Mouse (Mus musculus): ENCODE measurements around the gene Zfand3. TPM values are rescaled to one million over a fixed set of nuclear protein-coding genes. Genes with fewer than 3 reads are reported as not detected.
A peak's percentile ranks its signal among the peaks of the same experiment; 100 is the strongest.

Zfand3 gene
- polyA plus RNA-seq, 1 experiment = 111 TPM

- Histone ChIP-seq H3K4me1 (ENCODE audit: control insufficient read depth, insufficient read depth, low read length) (peaks cover 30% of the 10 kb centered on the region), H3K27me3 (replicated peaks; ENCODE audit: control insufficient read depth, insufficient read depth, low read length) (no peaks in the 10 kb centered on the region), H3K4me3 (ENCODE audit: insufficient read depth, low read depth, low read length) (0 out of 2 replicates have a peak overlapping the region, but pooled peaks have one; percentile 4), H3K36me3 (ENCODE audit: control insufficient read depth, insufficient read depth, low read length) (no peaks in the 10 kb centered on the region), H3K27ac (ENCODE audit: insufficient read depth, low read depth, low read length) (peak overlapping the region; percentile 82)
- DNase-seq = peak; percentile 83
- WGBS = 34% methylated on average over 6 of the region's 6 CpGs
- TF ChIP-seq CTCF (conservative IDR thresholded peaks at IDR 0.05; ENCODE audit: insufficient read depth, insufficient read length, low read depth, low read length) (no peak), POLR2A (IDR thresholded peaks at IDR 0.05; ENCODE audit: low read depth, low read length) (no peak)
Measured at GRCm38 (mm10) chr17:30007883-30008282, 3.4 kb downstream of the Zfand3 start.

GRCm38 (mm10) chr17:30008392-30008791, 3.9 kb downstream of the Zfand3 start:
- DNase-seq = no peak
- H3K4me1 ChIP-seq (ENCODE audit: control insufficient read depth, insufficient read depth, low read length) = peaks cover 28% of the 10 kb centered on the region
- no peak overlapping the region for H3K4me3 ChIP-seq (ENCODE audit: insufficient read depth, low read depth, low read length)
- no peaks in the 10 kb centered on the region for H3K27me3 ChIP-seq (replicated peaks; ENCODE audit: control insufficient read depth, insufficient read depth, low read length)
- no peaks in the 10 kb centered on the region for H3K36me3 ChIP-seq (ENCODE audit: control insufficient read depth, insufficient read depth, low read length)
- TF ChIP-seq CTCF (conservative IDR thresholded peaks at IDR 0.05; ENCODE audit: insufficient read depth, insufficient read length, low read depth, low read length) = no peak
- H3K27ac ChIP-seq (ENCODE audit: insufficient read depth, low read depth, low read length) = 0 out of 2 replicates have a peak overlapping the region, but pooled peaks have one; percentile 67

GRCm38 (mm10) chr17:30014660-30015059, 10.1 kb downstream of the Zfand3 start:
- peaks cover 22% of the 10 kb centered on the region for H3K4me1 ChIP-seq (ENCODE audit: control insufficient read depth, insufficient read depth, low read length)
- no peak overlapping the region for H3K4me3 ChIP-seq (ENCODE audit: insufficient read depth, low read depth, low read length)
- H3K36me3 ChIP-seq (ENCODE audit: control insufficient read depth, insufficient read depth, low read length) = no peaks in the 10 kb centered on the region
- 95% methylated on average over 4 of the region's 4 CpGs for WGBS
- H3K27ac ChIP-seq (ENCODE audit: insufficient read depth, low read depth, low read length) = no peak overlapping the region
- H3K27me3 ChIP-seq (replicated peaks; ENCODE audit: control insufficient read depth, insufficient read depth, low read length) = no peaks in the 10 kb centered on the region
- no peak for DNase-seq
- TF ChIP-seq POLR2A (IDR thresholded peaks at IDR 0.05; ENCODE audit: low read depth, low read length) (no peak), CTCF (conservative IDR thresholded peaks at IDR 0.05; ENCODE audit: insufficient read depth, insufficient read length, low read depth, low read length) (0 out of 2 replicates have a peak, but pooled peaks have one; percentile 11)

- WGBS = 40% methylated on average over 12 of the region's 12 CpGs
- TF ChIP-seq POLR2A (IDR thresholded peaks at IDR 0.05; ENCODE audit: low read depth, low read length) = no peak
- H3K4me1 ChIP-seq (ENCODE audit: control insufficient read depth, insufficient read depth, low read length) = peaks cover 31% of the 10 kb centered on the region
- no peaks in the 10 kb centered on the region for H3K27me3 ChIP-seq (replicated peaks; ENCODE audit: control insufficient read depth, insufficient read depth, low read length)
- H3K36me3 ChIP-seq (ENCODE audit: control insufficient read depth, insufficient read depth, low read length) = no peaks in the 10 kb centered on the region
- peak overlapping the region; percentile 77; the same call in 1 of the 2 replicates for H3K27ac ChIP-seq (ENCODE audit: insufficient read depth, low read depth, low read length)
- no peak overlapping the region for H3K4me3 ChIP-seq (ENCODE audit: insufficient read depth, low read depth, low read length)
- DNase-seq = no peak
Measured at GRCm38 (mm10) chr17:30018927-30019610, 14.5 kb downstream of the Zfand3 start.

- Histone ChIP-seq H3K27me3 (replicated peaks; ENCODE audit: control insufficient read depth, insufficient read depth, low read length) (no peaks in the 10 kb centered on the region), H3K4me3 (ENCODE audit: insufficient read depth, low read depth, low read length) (no peak overlapping the region), H3K4me1 (ENCODE audit: control insufficient read depth, insufficient read depth, low read length) (peaks cover 31% of the 10 kb centered on the region), H3K27ac (ENCODE audit: insufficient read depth, low read depth, low read length) (no peak overlapping the region), H3K36me3 (ENCODE audit: control insufficient read depth, insufficient read depth, low read length) (no peaks in the 10 kb centered on the region)
- TF ChIP-seq POLR2A (IDR thresholded peaks at IDR 0.05; ENCODE audit: low read depth, low read length) = no peak
- no peak for TF ChIP-seq CTCF (conservative IDR thresholded peaks at IDR 0.05; ENCODE audit: insufficient read depth, insufficient read length, low read depth, low read length)
- no peak for DNase-seq
- 74% methylated on average over 6 of the region's 6 CpGs for WGBS
Measured at GRCm38 (mm10) chr17:30019942-30020341, 15.4 kb downstream of the Zfand3 start.

- Histone ChIP-seq H3K36me3 (ENCODE audit: control insufficient read depth, insufficient read depth, low read length) (no peaks in the 10 kb centered on the region), H3K27ac (ENCODE audit: insufficient read depth, low read depth, low read length) (no peak overlapping the region), H3K4me1 (ENCODE audit: control insufficient read depth, insufficient read depth, low read length) (peaks cover 48% of the 10 kb centered on the region), H3K4me3 (ENCODE audit: insufficient read depth, low read depth, low read length) (no peak overlapping the region), H3K27me3 (replicated peaks; ENCODE audit: control insufficient read depth, insufficient read depth, low read length) (no peaks in the 10 kb centered on the region)
- 49% methylated on average over 5 of the region's 5 CpGs for WGBS
- TF ChIP-seq CTCF (conservative IDR thresholded peaks at IDR 0.05; ENCODE audit: insufficient read depth, insufficient read length, low read depth, low read length) (peak; percentile 79), POLR2A (IDR thresholded peaks at IDR 0.05; ENCODE audit: low read depth, low read length) (no peak)
- peak; percentile 82 for DNase-seq
Measured at GRCm38 (mm10) chr17:30024651-30025050, 20.1 kb downstream of the Zfand3 start.

GRCm38 (mm10) chr17:30026617-30027016, 22.1 kb downstream of the Zfand3 start:
- Histone ChIP-seq H3K4me3 (ENCODE audit: insufficient read depth, low read depth, low read length) (no peak overlapping the region), H3K27ac (ENCODE audit: insufficient read depth, low read depth, low read length) (no peak overlapping the region), H3K27me3 (replicated peaks; ENCODE audit: control insufficient read depth, insufficient read depth, low read length) (no peaks in the 10 kb centered on the region), H3K4me1 (ENCODE audit: control insufficient read depth, insufficient read depth, low read length) (peaks cover 42% of the 10 kb centered on the region), H3K36me3 (ENCODE audit: control insufficient read depth, insufficient read depth, low read length) (no peaks in the 10 kb centered on the region)
- no peak for DNase-seq
- TF ChIP-seq POLR2A (IDR thresholded peaks at IDR 0.05; ENCODE audit: low read depth, low read length) (no peak), CTCF (conservative IDR thresholded peaks at IDR 0.05; ENCODE audit: insufficient read depth, insufficient read length, low read depth, low read length) (no peak)
- 28% methylated on average over 6 of the region's 6 CpGs for WGBS

All from kidney, adult 2 months (tissue).